Mouse (Mus musculus): ENCODE data around the gene Tenm1. TPM values are rescaled to one million over a fixed set of nuclear protein-coding genes. Genes with fewer than 3 reads are reported as not detected.

The Tenm1 gene
- total and polyA plus RNA-seq, 3 experiments, result 0.16 TPM; not detected in 2

GRCm38 (mm10) chrX:43427111-43427510 is 1.8 kb downstream of the Tenm1 start:
- no peak for TF ChIP-seq TAL1 (conservative IDR thresholded peaks at IDR 0.05; ENCODE audit: low read depth, low read length)
- TF ChIP-seq POLR2AphosphoS5 (IDR thresholded peaks at IDR 0.05; ENCODE audit: insufficient replicate concordance, low read depth, low read length), result no peak
- Histone ChIP-seq H3K27me3 (ENCODE audit: insufficient read depth, low read length) (no peaks in the 10 kb centered on the region), H3K4me1 (ENCODE audit: insufficient read depth, low read depth, low read length) (no peaks in the 10 kb centered on the region), H3K9me3 (replicated peaks) (no peaks in the 10 kb centered on the region; the same call in 1 of the 2 replicates), H3K4me3 (ENCODE audit: low read depth, low read length) (no peak overlapping the region), H3K36me3 (replicated peaks) (no peaks in the 10 kb centered on the region)
- ATAC-seq (ENCODE audit: extremely low read depth, insufficient number of reproducible peaks, low FRiP score, poor library complexity, severe bottlenecking), result no peak
- DNase-seq (ENCODE audit: low spot score), result no peak

GRCm38 (mm10) chrX:43397957-43398356 is 31.0 kb downstream of the Tenm1 start:
- Histone ChIP-seq H3K4me3 (ENCODE audit: low read depth, low read length) (no peak overlapping the region), H3K36me3 (replicated peaks) (no peaks in the 10 kb centered on the region)
- no peak for TF ChIP-seq TAL1 (conservative IDR thresholded peaks at IDR 0.05; ENCODE audit: low read depth, low read length)

GRCm38 (mm10) chrX:43388106-43388505 is 40.8 kb downstream of the Tenm1 start:
- DNase-seq (ENCODE audit: low spot score) (no peak), ATAC-seq (ENCODE audit: extremely low read depth, insufficient number of reproducible peaks, low FRiP score, poor library complexity, severe bottlenecking) (no peak)
- TF ChIP-seq GATA2 (IDR thresholded peaks at IDR 0.05; ENCODE audit: borderline replicate concordance, low read depth, low read length) (no peak), TAL1 (conservative IDR thresholded peaks at IDR 0.05; ENCODE audit: low read depth, low read length) (no peak), GATA1 (IDR thresholded peaks at IDR 0.05; ENCODE audit: borderline replicate concordance, low read length) (no peak), CTCF (IDR thresholded peaks at IDR 0.05; ENCODE audit: low read depth, low read length) (no peak), POLR2AphosphoS5 (IDR thresholded peaks at IDR 0.05; ENCODE audit: insufficient replicate concordance, low read depth, low read length) (no peak)
- no peaks in the 10 kb centered on the region for H3K4me1 ChIP-seq (ENCODE audit: insufficient read depth, low read depth, low read length)
- H3K36me3 ChIP-seq (replicated peaks), result no peaks in the 10 kb centered on the region
- no peak overlapping the region for H3K4me3 ChIP-seq (ENCODE audit: low read depth, low read length)
- H3K9me3 ChIP-seq (replicated peaks), result no peaks in the 10 kb centered on the region
- H3K27me3 ChIP-seq (ENCODE audit: insufficient read depth, low read length), result no peaks in the 10 kb centered on the region

More at GRCm38 (mm10) chrX:43397957-43398356, 31.0 kb downstream of the Tenm1 start:
- Histone ChIP-seq H3K4me1 (ENCODE audit: insufficient read depth, low read depth, low read length) (no peaks in the 10 kb centered on the region), H3K9me3 (replicated peaks) (no peaks in the 10 kb centered on the region), H3K27me3 (ENCODE audit: insufficient read depth, low read length) (no peaks in the 10 kb centered on the region)
- ATAC-seq (ENCODE audit: extremely low read depth, insufficient number of reproducible peaks, low FRiP score, poor library complexity, severe bottlenecking) (no peak), DNase-seq (ENCODE audit: low spot score) (no peak)

- TF ChIP-seq GATA2 (IDR thresholded peaks at IDR 0.05; ENCODE audit: borderline replicate concordance, low read depth, low read length) (no peak), CTCF (IDR thresholded peaks at IDR 0.05; ENCODE audit: low read depth, low read length) (no peak), TAL1 (conservative IDR thresholded peaks at IDR 0.05; ENCODE audit: low read depth, low read length) (no peak), GATA1 (IDR thresholded peaks at IDR 0.05; ENCODE audit: borderline replicate concordance, low read length) (no peak), POLR2AphosphoS5 (IDR thresholded peaks at IDR 0.05; ENCODE audit: insufficient replicate concordance, low read depth, low read length) (no peak)
- DNase-seq (ENCODE audit: low spot score), result no peak
These were observed 56.4 kb downstream of the Tenm1 start for GRCm38 (mm10) chrX:43372526-43372925.

GRCm38 (mm10) chrX:43319351-43319750 is 109.6 kb downstream of the Tenm1 start:
- Histone ChIP-seq H3K4me3 (ENCODE audit: low read depth, low read length) (no peak overlapping the region), H3K27me3 (ENCODE audit: insufficient read depth, low read length) (no peaks in the 10 kb centered on the region), H3K36me3 (replicated peaks) (no peaks in the 10 kb centered on the region), H3K4me1 (ENCODE audit: insufficient read depth, low read depth, low read length) (no peaks in the 10 kb centered on the region), H3K9me3 (replicated peaks) (no peaks in the 10 kb centered on the region)
- no peak for DNase-seq (ENCODE audit: low spot score)
- ATAC-seq (ENCODE audit: extremely low read depth, insufficient number of reproducible peaks, low FRiP score, poor library complexity, severe bottlenecking), result no peak
- TF ChIP-seq GATA2 (IDR thresholded peaks at IDR 0.05; ENCODE audit: borderline replicate concordance, low read depth, low read length), result no peak
- TF ChIP-seq GATA1 (IDR thresholded peaks at IDR 0.05; ENCODE audit: borderline replicate concordance, low read length), result no peak
- TF ChIP-seq TAL1 (conservative IDR thresholded peaks at IDR 0.05; ENCODE audit: low read depth, low read length), result no peak
- TF ChIP-seq POLR2AphosphoS5 (IDR thresholded peaks at IDR 0.05; ENCODE audit: insufficient replicate concordance, low read depth, low read length), result no peak
- no peak for TF ChIP-seq CTCF (IDR thresholded peaks at IDR 0.05; ENCODE audit: low read depth, low read length)

More at GRCm38 (mm10) chrX:43372526-43372925, 56.4 kb downstream of the Tenm1 start:
- Histone ChIP-seq H3K9me3 (replicated peaks) (no peaks in the 10 kb centered on the region), H3K36me3 (replicated peaks) (no peaks in the 10 kb centered on the region), H3K27me3 (ENCODE audit: insufficient read depth, low read length) (no peaks in the 10 kb centered on the region), H3K4me3 (ENCODE audit: low read depth, low read length) (no peak overlapping the region), H3K4me1 (ENCODE audit: insufficient read depth, low read depth, low read length) (no peaks in the 10 kb centered on the region)
- no peak for ATAC-seq (ENCODE audit: extremely low read depth, insufficient number of reproducible peaks, low FRiP score, poor library complexity, severe bottlenecking)

- Histone ChIP-seq H3K36me3 (replicated peaks) (no peaks in the 10 kb centered on the region), H3K27me3 (ENCODE audit: insufficient read depth, low read length) (no peaks in the 10 kb centered on the region)
- TF ChIP-seq GATA1 (IDR thresholded peaks at IDR 0.05; ENCODE audit: borderline replicate concordance, low read length), result no peak
- TF ChIP-seq TAL1 (conservative IDR thresholded peaks at IDR 0.05; ENCODE audit: low read depth, low read length), result no peak
- TF ChIP-seq CTCF (IDR thresholded peaks at IDR 0.05; ENCODE audit: low read depth, low read length), result no peak
These were observed 111.0 kb downstream of the Tenm1 start for GRCm38 (mm10) chrX:43317801-43318520.

GRCm38 (mm10) chrX:43235844-43236243 is 193.1 kb downstream of the Tenm1 start:
- H3K4me3 ChIP-seq (ENCODE audit: low read depth, low read length), result no peak overlapping the region
- ATAC-seq (ENCODE audit: extremely low read depth, insufficient number of reproducible peaks, low FRiP score, poor library complexity, severe bottlenecking) (no peak), DNase-seq (ENCODE audit: low spot score) (no peak)
- no peak for TF ChIP-seq POLR2AphosphoS5 (IDR thresholded peaks at IDR 0.05; ENCODE audit: insufficient replicate concordance, low read depth, low read length)
- TF ChIP-seq CTCF (IDR thresholded peaks at IDR 0.05; ENCODE audit: low read depth, low read length), result no peak
- no peak for TF ChIP-seq GATA1 (IDR thresholded peaks at IDR 0.05; ENCODE audit: borderline replicate concordance, low read length)
- no peak for TF ChIP-seq GATA2 (IDR thresholded peaks at IDR 0.05; ENCODE audit: borderline replicate concordance, low read depth, low read length)
- TF ChIP-seq TAL1 (conservative IDR thresholded peaks at IDR 0.05; ENCODE audit: low read depth, low read length), result no peak
- H3K9me3 ChIP-seq (replicated peaks), result no peaks in the 10 kb centered on the region
- no peaks in the 10 kb centered on the region for H3K4me1 ChIP-seq (ENCODE audit: insufficient read depth, low read depth, low read length)
- no peaks in the 10 kb centered on the region for H3K27me3 ChIP-seq (ENCODE audit: insufficient read depth, low read length)
- no peaks in the 10 kb centered on the region for H3K36me3 ChIP-seq (replicated peaks)

More at GRCm38 (mm10) chrX:43317801-43318520, 111.0 kb downstream of the Tenm1 start:
- DNase-seq (ENCODE audit: low spot score) (no peak), ATAC-seq (ENCODE audit: extremely low read depth, insufficient number of reproducible peaks, low FRiP score, poor library complexity, severe bottlenecking) (no peak)
- Histone ChIP-seq H3K4me1 (ENCODE audit: insufficient read depth, low read depth, low read length) (no peaks in the 10 kb centered on the region), H3K9me3 (replicated peaks) (no peaks in the 10 kb centered on the region), H3K4me3 (ENCODE audit: low read depth, low read length) (no peak overlapping the region)

Data from G1E (cell line).